Mouse (Mus musculus) C2C12 (cell line): Measurements from ENCODE around the gene Tent5a.

ENCODE experiments used
- CEBPB ChIP-seq: IDR thresholded peaks from one replicate; pipeline ENCODE4 v1.6.1; 2011; ENCODE audit warnings: low read depth, mild to moderate bottlenecking, control low read depth, moderate library complexity
- CTCF ChIP-seq: IDR thresholded peaks from one replicate; pipeline ENCODE4 v1.5.1; 2011; ENCODE audit not compliant: control insufficient read depth, insufficient read depth, insufficient read length
- MAX ChIP-seq: IDR thresholded peaks from one replicate; pipeline ENCODE4 v1.6.1; 2011; ENCODE audit warnings: mild to moderate bottlenecking, control low read depth
- MYOG ChIP-seq: IDR thresholded peaks from one replicate; pipeline ENCODE4 v1.6.1; 2011; ENCODE audit not compliant: control insufficient read depth, insufficient read length; ENCODE audit errors: extremely low read depth

DNA sequence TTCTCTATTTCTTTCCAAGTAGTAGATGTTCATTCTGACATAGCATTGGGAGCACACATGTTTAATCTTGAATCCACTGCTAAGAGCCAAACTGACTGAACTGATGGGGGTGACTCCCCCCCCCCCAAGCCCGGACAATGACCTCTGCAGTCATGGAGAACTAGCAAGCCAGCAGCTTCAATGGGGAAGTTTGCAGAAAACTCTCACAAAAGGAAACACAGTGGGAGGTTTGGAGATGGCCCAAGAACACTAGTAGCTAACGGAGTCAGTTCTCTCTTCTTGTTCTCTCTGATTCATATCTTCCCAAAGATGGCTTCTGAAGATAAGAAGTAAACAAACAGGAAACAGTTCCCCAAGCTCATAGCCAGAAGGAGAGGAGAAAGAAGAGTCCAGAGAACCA, 4.4 kb upstream of the Tent5a start:
- no peak for TF ChIP-seq CTCF
- TF ChIP-seq MYOG = no peak
- TF ChIP-seq MAX = no peak
- no peak for TF ChIP-seq CEBPB
